Mouse (Mus musculus): ENCODE data around the gene Zfp39.

GRCm38 (mm10) chr11:58929055-58929454 lies 25.0 kb upstream of the Zfp39 start:
- TF ChIP-seq EP300 (IDR thresholded peaks at IDR 0.05; ENCODE audit: insufficient read depth, low read depth, low read length) (no peak), CTCF (IDR thresholded peaks at IDR 0.05) (no peak), POLR2A (IDR thresholded peaks at IDR 0.05; ENCODE audit: insufficient read depth, low read depth, low read length) (no peak)
